8 mouse cellular contexts compared by ENCODE assay signal in the genomic region with DNA sequence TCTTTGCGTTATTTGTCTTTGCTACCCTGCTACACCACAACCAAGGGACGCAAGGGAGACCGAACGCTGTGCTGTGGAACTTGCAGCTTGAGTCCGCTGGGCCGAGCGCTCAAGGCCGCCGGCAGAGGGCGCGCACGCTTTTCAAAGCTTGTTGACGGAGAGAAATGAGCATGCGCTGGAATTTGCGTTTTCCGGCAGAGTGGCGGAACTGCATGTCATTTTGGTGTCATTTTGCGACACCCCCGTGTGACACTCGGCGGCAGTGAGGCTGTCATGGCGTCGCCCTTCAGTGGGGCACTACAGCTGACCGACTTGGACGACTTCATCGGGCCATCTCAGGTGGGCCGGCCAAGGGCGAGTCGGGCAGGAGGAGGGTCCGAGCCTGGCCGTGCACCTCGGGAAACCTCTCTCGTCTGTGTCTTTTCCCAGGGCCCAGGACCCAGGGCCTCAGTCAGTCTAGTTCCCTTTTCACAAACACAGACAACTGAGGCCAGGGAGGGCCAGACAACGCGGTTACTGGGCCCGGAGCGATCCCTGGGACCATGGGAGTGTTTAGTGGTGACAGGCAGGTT. TPM values are rescaled to one million over a fixed set of nuclear protein-coding genes. Genes with fewer than 3 reads are reported as not detected.
DNase-seq lines count a peak whose midpoint lies in the region; ATAC-seq and TF ChIP-seq lines count a peak whose summit lies in the region.

A gene (plus strand): TSS at position 228 of the 572 bp plus-strand sequence.

- peaks cover 40% of the 10 kb centered on the region for H3K36me3 ChIP-seq in G1E (replicated peaks)
- no peaks in the 10 kb centered on the region for H3K36me3 ChIP-seq in forebrain, embryonic 16.5 days (ENCODE audit: control insufficient read depth, insufficient read depth)
- H3K36me3 ChIP-seq in lung, embryonic 14.5 days (ENCODE audit: insufficient read depth), result 0 out of 2 replicates have a peak, but pooled peaks cover 11% of the 10 kb centered on the region
- no peaks in the 10 kb centered on the region for H3K36me3 ChIP-seq in thymus, adult 2 months (ENCODE audit: control insufficient read depth, insufficient read depth, low read length)

- WGBS in forebrain, embryonic 16.5 days, result under 1% methylated on average over 37 of the region's 37 CpGs
- WGBS in lung, embryonic 14.5 days, result 0% methylated on average over 37 of the region's 37 CpGs
- WGBS in olfactory bulb, adult 2 months, result under 1% methylated on average over 37 of the region's 37 CpGs
- under 1% methylated on average over 37 of the region's 37 CpGs for WGBS in thymus, adult 2 months

- peak; percentile 59; the same call in 1 of the 2 replicates for TF ChIP-seq POLR2A in olfactory bulb, adult 2 months (IDR thresholded peaks at IDR 0.05; ENCODE audit: insufficient read depth, low read depth, low read length)
- peak; percentile 60; the same call in 1 of the 2 replicates for TF ChIP-seq POLR2A in thymus, adult 2 months (IDR thresholded peaks at IDR 0.05; ENCODE audit: control insufficient read depth, extremely low read depth, insufficient read depth, low read length, poor library complexity)

- peak within 1 kb of the TSS; percentile 70 for H3K4me2 ChIP-seq in forebrain, embryonic 16.5 days (ENCODE audit: low read length)
- H3K4me2 ChIP-seq in lung, embryonic 14.5 days, result peak within 1 kb of the TSS; percentile 73

- no peak within 1 kb of the TSS for H3K27ac ChIP-seq in forebrain, embryonic 16.5 days (ENCODE audit: low read length)
- peak within 1 kb of the TSS; percentile 97 for H3K27ac ChIP-seq in layer of hippocampus, adult 2 months
- H3K27ac ChIP-seq in lung, embryonic 14.5 days (ENCODE audit: low read depth), result no peak within 1 kb of the TSS
- peak within 1 kb of the TSS; percentile 12; the same call in 1 of the 2 replicates for H3K27ac ChIP-seq in olfactory bulb, adult 2 months (ENCODE audit: insufficient read depth, low read depth, low read length)
- no peak within 1 kb of the TSS for H3K27ac ChIP-seq in thymus, adult 2 months (ENCODE audit: control insufficient read depth, insufficient read depth, low read length)

- H3K4me1 ChIP-seq in G1E (ENCODE audit: insufficient read depth, low read depth, low read length), result peaks cover 25% of the 10 kb centered on the region
- H3K4me1 ChIP-seq in forebrain, embryonic 16.5 days (replicated peaks; ENCODE audit: control insufficient read depth, insufficient read depth, low read length), result peaks cover 11% of the 10 kb centered on the region
- no peaks in the 10 kb centered on the region for H3K4me1 ChIP-seq in lung, embryonic 14.5 days (ENCODE audit: insufficient read depth)
- peaks cover 7% of the 10 kb centered on the region for H3K4me1 ChIP-seq in olfactory bulb, adult 2 months (ENCODE audit: control insufficient read depth, insufficient read depth, low read length)
- peaks cover 8% of the 10 kb centered on the region for H3K4me1 ChIP-seq in thymus, adult 2 months (replicated peaks; ENCODE audit: control insufficient read depth, insufficient read depth, low read length)

- H3K27me3 ChIP-seq in G1E (ENCODE audit: insufficient read depth, low read length), result peaks cover 12% of the 10 kb centered on the region
- no peaks in the 10 kb centered on the region for H3K27me3 ChIP-seq in forebrain, embryonic 16.5 days (replicated peaks; ENCODE audit: control insufficient read depth, insufficient read depth, low read length)
- H3K27me3 ChIP-seq in lung, embryonic 14.5 days (ENCODE audit: insufficient read depth, low read length), result no peaks in the 10 kb centered on the region
- no peaks in the 10 kb centered on the region for H3K27me3 ChIP-seq in thymus, adult 2 months (ENCODE audit: control insufficient read depth, insufficient read depth, low read length)

- peak; percentile 67 for DNase-seq in G1E (ENCODE audit: low spot score)
- DNase-seq in cerebellum, adult 18-20 months, result peak; percentile 97 to 99
- peak; percentile 98 to 99 for DNase-seq in heart, postnatal 36 days
- DNase-seq in layer of hippocampus, adult 2 months (ENCODE audit: low spot score in 2 of 2), result peak; percentile 98 to 99
- peak; percentile 100 for DNase-seq in lung, embryonic 14.5 days
- peak; percentile 97 for DNase-seq in thymus, adult 2 months

- peak within 1 kb of the TSS; percentile 64 for H3K9ac ChIP-seq in forebrain, embryonic 16.5 days (replicated peaks; ENCODE audit: low read depth, low read length)
- peak within 1 kb of the TSS; percentile 80 for H3K9ac ChIP-seq in lung, embryonic 14.5 days

- TF ChIP-seq CTCF in G1E (IDR thresholded peaks at IDR 0.05; ENCODE audit: low read depth, low read length), result peak; percentile 84
- peak; percentile 98 for TF ChIP-seq CTCF in layer of hippocampus, adult 2 months (conservative IDR thresholded peaks at IDR 0.05)
- TF ChIP-seq CTCF in lung, embryonic 14.5 days (IDR thresholded peaks at IDR 0.05; ENCODE audit: low read depth), result peak; percentile 98
- TF ChIP-seq CTCF in olfactory bulb, adult 2 months (IDR thresholded peaks at IDR 0.05; ENCODE audit: insufficient read depth, low read depth, low read length), result peak; percentile 83
- peak; percentile 98 for TF ChIP-seq CTCF in thymus, adult 2 months (IDR thresholded peaks at IDR 0.05; ENCODE audit: borderline replicate concordance, control insufficient read depth, extremely low read depth, insufficient read depth, low read length, poor library complexity)

- peak; percentile 63 for ATAC-seq in G1E (ENCODE audit: extremely low read depth, insufficient number of reproducible peaks, low FRiP score, poor library complexity, severe bottlenecking)
- peak; percentile 90 for ATAC-seq in forebrain, embryonic 16.5 days
- ATAC-seq in lung, embryonic 14.5 days (ENCODE audit: insufficient read depth), result peak; percentile 87

- H3K4me3 ChIP-seq in G1E (ENCODE audit: low read depth, low read length), result peak within 1 kb of the TSS; percentile 89
- peak within 1 kb of the TSS; percentile 54 for H3K4me3 ChIP-seq in forebrain, embryonic 16.5 days (replicated peaks; ENCODE audit: low read length)
- H3K4me3 ChIP-seq in layer of hippocampus, adult 2 months, result peak within 1 kb of the TSS; percentile 75
- peak within 1 kb of the TSS; percentile 73 for H3K4me3 ChIP-seq in lung, embryonic 14.5 days (ENCODE audit: low read depth, low read length)
- peak within 1 kb of the TSS; percentile 66 for H3K4me3 ChIP-seq in olfactory bulb, adult 2 months (ENCODE audit: insufficient read depth, low read depth, low read length)
- H3K4me3 ChIP-seq in thymus, adult 2 months (ENCODE audit: control insufficient read depth, insufficient read depth, low read length), result peak within 1 kb of the TSS; percentile 82

- intact Hi-C loops in heart, postnatal 36 days (cut with DNase I), result loop anchor here (1.0 to 2.0 kb wide), 3 partner anchors 19 to 28 kb away; a partner anchor contains a TSS

- no peaks in the 10 kb centered on the region for H3K9me3 ChIP-seq in G1E (replicated peaks)
- H3K9me3 ChIP-seq in forebrain, embryonic 16.5 days (ENCODE audit: control insufficient read depth, low read length), result no peaks in the 10 kb centered on the region
- H3K9me3 ChIP-seq in lung, embryonic 14.5 days (ENCODE audit: low read depth, low read length), result no peaks in the 10 kb centered on the region

RNA-seq across cellular contexts. Expression of the gene that starts here (rescaled TPM):
- 11.7 and 22.3 TPM in 2 replicates for total RNA-seq in G1E (2014; fragmentation: Nextera tagmentation)
- 28.4 and 29.2 TPM in 2 replicates for total RNA-seq in G1E (2017)
- 17.6 and 18.8 TPM in 2 replicates for polyA plus RNA-seq in G1E (2012)
- 33.1 and 34.9 TPM in 2 replicates for polyA plus RNA-seq in forebrain, embryonic 16.5 days (2015; fragmentation: Nextera tagmentation; extraction: Ambion mirVana)
- 10 to 100 TPM; 40.9 to 44.8 TPM for total RNA-seq in heart, postnatal 36 days (2021)
- 10 to 100 TPM; 37.4 to 39.8 TPM for total RNA-seq in layer of hippocampus, adult 2 months (2021)
- polyA plus RNA-seq in lung, embryonic 14.5 days (2014; fragmentation: Nextera tagmentation; extraction: Ambion mirVana), result 24.3 and 25.6 TPM in 2 replicates
- not detected in 2 replicates for polyA plus RNA-seq in olfactory bulb, adult 2 months (2012; ENCODE audit: insufficient read depth, insufficient read length, low replicate concordance, missing spikeins)
- 29.1 and 33.5 TPM in 2 replicates for polyA plus RNA-seq in thymus, adult 2 months (2012; rRNA removed)

Comparison
In these comparisons a context has a peak if more than half of its experiments do, and no peak if none do; other contexts are left out.
1. H3K27ac ChIP-seq: peak in layer of hippocampus, adult 2 months (single experiment) and olfactory bulb, adult 2 months (single experiment); none in forebrain, embryonic 16.5 days (single experiment), lung, embryonic 14.5 days (single experiment) and thymus, adult 2 months (single experiment).
2. Peak in every context shown above with its lines, with median percentiles within 50 percentile points of each other: ATAC-seq, DNase-seq, H3K4me3 ChIP-seq and CTCF ChIP-seq.